Mouse (Mus musculus) gastrocnemius, postnatal 10 days (tissue): ENCODE data around the gene Vmn2r54. TPM values are rescaled to one million over a fixed set of nuclear protein-coding genes. Genes with fewer than 3 reads are reported as not detected.
"Not testable (repeated sequence)": the region's sequence is repeated elsewhere in the genome, so short reads cannot be mapped to it uniquely, and the experiment has no call there.

Source experiments
- DNase-seq: peaks from one replicate; pipeline ENCODE4 v3.0.0; 2021; ENCODE audit warnings: mixed read lengths
- long read RNA-seq, 2 experiments: library from polyadenylated mRNA; stranded (forward); transcript quantifications; one replicate each; pipeline ENCODE4 v2.0.0; 2021
- total RNA-seq, 2 experiments: library from RNA; stranded (reverse); gene quantifications; 2 replicates each; pipeline ENCODE4 v1.2.3; 2021

Vmn2r54 gene
- total RNA-seq = not detected
- long read RNA-seq, experiment 1 = 0 reads
- long read RNA-seq, experiment 2 = 0 reads

- not testable (repeated sequence) for DNase-seq
Measured at GRCm38 (mm10) chr7:12640219-12640618, at the start of gene Vmn2r54. TSS of gene Vmn2r54 (minus strand) at chr7:12640319.

- not testable (repeated sequence) for DNase-seq
Measured at GRCm38 (mm10) chr7:12684903-12685302, 44.8 kb upstream of the Vmn2r54 start, which contains the start of gene Vmn2r55. TSS of gene Vmn2r55 (minus strand) at chr7:12685003.

GRCm38 (mm10) chr7:12608688-12609087 is 31.4 kb downstream of the Vmn2r54 start, which contains the start of gene Vmn2r53:
TSS of gene Vmn2r53 (minus strand) at chr7:12608788.
- DNase-seq = no peak

Other genes starting within 250 kb of the Vmn2r54 start
- gene Zfp551, start 217.6 kb downstream of the Vmn2r54 start, total RNA-seq = 1 to 10 TPM; 2.3 to 2.5 TPM
- gene Zfp606, start 162.0 kb downstream of the Vmn2r54 start, total RNA-seq = 10 to 100 TPM in 1 of 2 experiments, 1 to 10 TPM in 1; 7.1 to 10.2 TPM
- not detected for gene 2900092C05Rik, start 127.8 kb downstream of the Vmn2r54 start, total RNA-seq
- under 1 TPM; under 0.01 to 0.02 TPM for gene Vmn2r53, start 31.5 kb downstream of the Vmn2r54 start, total RNA-seq
- not detected for gene Vmn2r55, start 44.7 kb upstream of the Vmn2r54 start, total RNA-seq
- gene Vmn2r56, start 94.7 kb upstream of the Vmn2r54 start, total RNA-seq = not detected
- gene Zscan18, start 163.3 kb upstream of the Vmn2r54 start, total RNA-seq = 1 to 10 TPM; 3.6 to 4.9 TPM
- 1 to 10 TPM; 5.8 to 8.9 TPM for gene Zfp329, start 178.5 kb upstream of the Vmn2r54 start, total RNA-seq
- 10 to 100 TPM in 1 of 2 experiments, 1 to 10 TPM in 1; 9.8 to 13.4 TPM for gene Zfp110, start 194.4 kb upstream of the Vmn2r54 start, total RNA-seq
- gene Zfp128, start 240.9 kb upstream of the Vmn2r54 start, total RNA-seq = 1 to 10 TPM; 2.1 to 3.0 TPM